Mouse (Mus musculus) brain, embryonic 14.5 days (tissue): ENCODE data around the gene Gna13.

ENCODE experiments used
- CTCF ChIP-seq: fragments of 200-500 bp; IDR thresholded peaks from 2 replicates; pipeline ENCODE4 v1.5.1; 2012; ENCODE audit warnings: inconsistent platforms, mild to moderate bottlenecking, moderate library complexity, borderline replicate concordance; ENCODE audit not compliant: insufficient read depth, insufficient read length; ENCODE audit errors: extremely low read depth
- POLR2A ChIP-seq: fragments of 200-500 bp; IDR thresholded peaks from 2 replicates; pipeline ENCODE4 v1.6.1; 2012; ENCODE audit warnings: mild to moderate bottlenecking, inconsistent platforms, borderline replicate concordance; ENCODE audit not compliant: poor library complexity, insufficient read depth, insufficient read length, severe bottlenecking; ENCODE audit errors: extremely low read depth

DNA sequence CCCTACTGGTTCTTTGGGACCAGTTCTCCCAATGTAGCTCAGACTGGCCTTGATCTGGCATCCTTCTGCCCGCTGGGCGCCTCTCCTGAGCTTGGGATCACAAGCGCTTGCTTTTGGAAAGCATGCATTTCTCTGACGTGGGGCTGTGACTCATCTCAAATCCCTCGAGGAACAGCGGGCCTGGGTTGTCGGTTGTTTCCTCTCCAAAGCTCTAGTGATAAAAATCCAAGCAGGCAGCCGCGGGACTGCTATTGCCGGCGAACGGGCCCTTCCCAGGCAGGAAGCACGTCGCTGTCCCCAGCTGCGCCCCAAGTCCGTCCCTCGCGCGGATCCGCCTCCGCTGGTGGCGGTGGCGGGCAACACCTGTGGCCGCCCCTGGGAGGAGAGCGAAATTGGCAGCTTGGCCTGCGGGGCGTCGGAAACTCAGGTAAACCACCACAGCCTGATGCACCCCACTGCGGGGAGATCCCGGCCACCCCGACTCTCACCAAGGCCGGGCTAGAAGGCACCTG, 77.3 kb downstream of the Gna13 start:
- no peak for TF ChIP-seq POLR2A
- TF ChIP-seq CTCF: no peak
